Mouse (Mus musculus): ENCODE measurements around the gene Ints6l.

Ints6l gene

GRCm38 (mm10) chrX:56454671-56455371 is at the start of gene Ints6l:
Gene Ints6l (plus strand): TSS chrX:56454857.
- peak; percentile 42 to 66 for DNase-seq (ENCODE audit: low spot score in 2 of 2)

GRCm38 (mm10) chrX:56405482-56405881 is 49.2 kb upstream of the Ints6l start:
- DNase-seq (ENCODE audit: low spot score in 2 of 2) = no peak

GRCm38 (mm10) chrX:56406128-56406527 is 48.5 kb upstream of the Ints6l start:
- no peak for DNase-seq (ENCODE audit: low spot score in 2 of 2)

- no peak for DNase-seq (ENCODE audit: low spot score in 2 of 2)
Measured at GRCm38 (mm10) chrX:56416277-56416676, 38.4 kb upstream of the Ints6l start.

- DNase-seq (ENCODE audit: low spot score in 2 of 2) = no peak
Measured at GRCm38 (mm10) chrX:56417541-56417940, 37.1 kb upstream of the Ints6l start.

GRCm38 (mm10) chrX:56430601-56431000 is 24.1 kb upstream of the Ints6l start:
- DNase-seq (ENCODE audit: low spot score in 2 of 2) = no peak

- no peak for DNase-seq (ENCODE audit: low spot score in 2 of 2)
Measured at GRCm38 (mm10) chrX:56435758-56436283, 18.8 kb upstream of the Ints6l start.

- DNase-seq (ENCODE audit: low spot score in 2 of 2) = no peak
Measured at GRCm38 (mm10) chrX:56446487-56447428, 7.9 kb upstream of the Ints6l start.

- DNase-seq (ENCODE audit: low spot score in 2 of 2) = no peak
Measured at GRCm38 (mm10) chrX:56447524-56448015, 7.1 kb upstream of the Ints6l start, which contains the start of gene Gm2174. Gene Gm2174 (plus strand): TSS chrX:56447965.

GRCm38 (mm10) chrX:56455372-56456246 is 952 bp downstream of the Ints6l start:
- DNase-seq (ENCODE audit: low spot score in 2 of 2) = peak; percentile 73 to 89

GRCm38 (mm10) chrX:56456379-56456778 is 1.7 kb downstream of the Ints6l start:
- no peak for DNase-seq (ENCODE audit: low spot score in 2 of 2)

- DNase-seq (ENCODE audit: low spot score in 2 of 2) = no peak
Measured at GRCm38 (mm10) chrX:56462020-56462933, 7.6 kb downstream of the Ints6l start.

- DNase-seq (ENCODE audit: low spot score in 2 of 2) = no peak
Measured at GRCm38 (mm10) chrX:56464906-56465305, 10.2 kb downstream of the Ints6l start.

- DNase-seq (ENCODE audit: low spot score in 2 of 2) = no peak
Measured at GRCm38 (mm10) chrX:56467688-56468087, 13.0 kb downstream of the Ints6l start.

- no peak for DNase-seq (ENCODE audit: low spot score in 2 of 2)
Measured at GRCm38 (mm10) chrX:56468422-56468821, 13.8 kb downstream of the Ints6l start.

GRCm38 (mm10) chrX:56474035-56474434 is 19.4 kb downstream of the Ints6l start:
- no peak for DNase-seq (ENCODE audit: low spot score in 2 of 2)

GRCm38 (mm10) chrX:56477553-56477952 is 22.9 kb downstream of the Ints6l start:
- DNase-seq (ENCODE audit: low spot score in 2 of 2) = no peak

GRCm38 (mm10) chrX:56481906-56482305 is 27.2 kb downstream of the Ints6l start:
- no peak for DNase-seq (ENCODE audit: low spot score in 2 of 2)

- peak; percentile 38 to 66 for DNase-seq (ENCODE audit: low spot score in 2 of 2)
Measured at GRCm38 (mm10) chrX:56489758-56490157, 35.1 kb downstream of the Ints6l start.

- no peak for DNase-seq (ENCODE audit: low spot score in 2 of 2)
Measured at GRCm38 (mm10) chrX:56497241-56497640, 42.6 kb downstream of the Ints6l start.

All from urinary bladder, postnatal 36 days (tissue).